Mouse (Mus musculus) ES-E14 (cell line): ENCODE measurements around the gene Plbd1. TPM values are rescaled to one million over a fixed set of nuclear protein-coding genes. Genes with fewer than 3 reads are reported as not detected.
A peak's percentile ranks its signal among the peaks of the same experiment; 100 is the strongest.

Experiments used
- DNase-seq: peaks from one replicate; pipeline ENCODE4 v3.0.0-alpha.2; 2013; ENCODE audit warnings: low read depth, low spot score
- H3K27ac ChIP-seq: 2 replicates; pipeline ENCODE4 v1.5.1; 2012; ENCODE audit warnings: low read depth, mild to moderate bottlenecking, low read length, moderate library complexity, mixed read lengths; ENCODE audit not compliant: poor library complexity, insufficient read depth, severe bottlenecking
- H3K36me3 ChIP-seq: 2 replicates; pipeline ENCODE4 v1.6.1; 2012; ENCODE audit warnings: mild to moderate bottlenecking, low read length, moderate library complexity, mixed read lengths; ENCODE audit not compliant: control insufficient read depth, poor library complexity, insufficient read depth, severe bottlenecking
- H3K4me1 ChIP-seq, 2 experiments: fragments of 150-350 bp in 1 of 2; sonication (generic) in 1 of 2; 2 replicates each; pipeline ENCODE4 v1.6.1; 2012; ENCODE audit warnings: low read length in 2 of 2, mild to moderate bottlenecking in 1 of 2, mixed read lengths in 1 of 2; ENCODE audit not compliant: control insufficient read depth in 2 of 2, insufficient read depth in 2 of 2, poor library complexity in 1 of 2
- H3K4me3 ChIP-seq, 2 experiments: fragments of 150-350 bp in 1 of 2; sonication (generic) in 1 of 2; 2 replicates each; pipeline ENCODE4 v1.5.1; 2012; ENCODE audit warnings: low read length in 2 of 2, low read depth in 1 of 2, mild to moderate bottlenecking in 1 of 2, mixed read lengths in 1 of 2; ENCODE audit not compliant: insufficient read depth in 1 of 2, poor library complexity in 1 of 2, severe bottlenecking in 1 of 2
- H3K9ac ChIP-seq: 2 replicates; pipeline ENCODE4 v1.6.1; 2012; ENCODE audit warnings: low read depth, mild to moderate bottlenecking, low read length, mixed read lengths; ENCODE audit not compliant: poor library complexity, insufficient read depth, severe bottlenecking
- H3K9me3 ChIP-seq: fragments of 150-350 bp; sonication (generic); 2 replicates; pipeline ENCODE4 v1.6.1; 2012; ENCODE audit warnings: low read depth, mild to moderate bottlenecking, low read length; ENCODE audit not compliant: control insufficient read depth, insufficient read depth
- CHD2 ChIP-seq: IDR thresholded peaks from 2 replicates; pipeline ENCODE4 v1.6.1; 2014; ENCODE audit warnings: mild to moderate bottlenecking, low read depth, low read length, inconsistent platforms
- HCFC1 ChIP-seq: IDR thresholded peaks from 2 replicates; pipeline ENCODE4 v1.6.1; 2012; ENCODE audit warnings: low read length, inconsistent platforms, borderline replicate concordance; ENCODE audit not compliant: insufficient read depth
- MAFK ChIP-seq: IDR thresholded peaks from 2 replicates; pipeline ENCODE4 v1.6.1; 2014; ENCODE audit warnings: mild to moderate bottlenecking, low read depth, low read length, inconsistent platforms; ENCODE audit not compliant: insufficient read depth
- ZC3H11A ChIP-seq: IDR thresholded peaks from 2 replicates; pipeline ENCODE4 v1.6.1; 2012; ENCODE audit warnings: low read depth, mild to moderate bottlenecking, inconsistent platforms, low read length, borderline replicate concordance
- ZNF384 ChIP-seq: IDR thresholded peaks from 2 replicates; pipeline ENCODE4 v1.6.1; 2012; ENCODE audit warnings: low read depth, low read length, inconsistent platforms
- in situ Hi-C, 2 experiments: fragments of 600-800 bp; cut with MboI; formaldehyde crosslinking; loops; one replicate each; pipeline ENCODE4 v1.15.1; 2025; ENCODE audit warnings: low sequenced_read_pairs in 2 of 2, inconsistent platforms in 1 of 2; ENCODE audit not compliant: unreplicated experiment in 2 of 2
- total RNA-seq: library from RNA; depleted of rRNA; stranded (reverse); fragments of 300-350 nt; gene quantifications from 2 replicates; pipeline ENCODE4 v1.2.3, GENCODE M21; 2012

Gene Plbd1
- total RNA-seq, 1 experiment, result 2.5 TPM

- DNase-seq, result no peak
- in situ Hi-C loops, result no loop called here
Measured at GRCm38 (mm10) chr6:136669274-136669673, 7.5 kb upstream of the Plbd1 start.

GRCm38 (mm10) chr6:136668266-136668986, 6.7 kb upstream of the Plbd1 start:
- in situ Hi-C loops, result no loop called here
- no peak overlapping the region for H3K4me3 ChIP-seq
- H3K9me3 ChIP-seq, result no peaks in the 10 kb centered on the region
- no peak overlapping the region for H3K27ac ChIP-seq
- H3K36me3 ChIP-seq, result no peaks in the 10 kb centered on the region
- H3K4me1 ChIP-seq, result peaks cover 0 to 9% of the 10 kb centered on the region in 2 experiments; a peak in 1 of 4 replicates
- no peak overlapping the region for H3K9ac ChIP-seq
- TF ChIP-seq HCFC1 (no peak), MAFK (no peak), CHD2 (no peak), ZC3H11A (no peak)
- no peak for DNase-seq

More at GRCm38 (mm10) chr6:136669274-136669673, 7.5 kb upstream of the Plbd1 start:
- no peaks in the 10 kb centered on the region for H3K36me3 ChIP-seq
- no peaks in the 10 kb centered on the region for H3K9me3 ChIP-seq
- no peak overlapping the region for H3K27ac ChIP-seq
- peaks cover 0 to 9% of the 10 kb centered on the region in 2 experiments; a peak in 1 of 4 replicates for H3K4me1 ChIP-seq
- TF ChIP-seq ZC3H11A, result no peak
- no peak for TF ChIP-seq MAFK
- TF ChIP-seq HCFC1, result no peak
- no peak for TF ChIP-seq CHD2
- no peak for TF ChIP-seq ZNF384
- no peak overlapping the region for H3K4me3 ChIP-seq
- H3K9ac ChIP-seq, result no peak overlapping the region

GRCm38 (mm10) chr6:136662063-136662462, 335 bp upstream of the Plbd1 start:
- peak overlapping the region; percentile 69 to 73 for H3K4me3 ChIP-seq
- no peaks in the 10 kb centered on the region for H3K36me3 ChIP-seq
- in situ Hi-C loops, result no loop called here
- no peaks in the 10 kb centered on the region for H3K9me3 ChIP-seq
- H3K27ac ChIP-seq, result no peak overlapping the region
- DNase-seq, result no peak
- no peak for TF ChIP-seq MAFK
- no peak for TF ChIP-seq ZC3H11A
- no peak for TF ChIP-seq ZNF384
- no peak for TF ChIP-seq HCFC1
- TF ChIP-seq CHD2, result no peak
- H3K4me1 ChIP-seq, result peaks cover 0 to 2% of the 10 kb centered on the region in 2 experiments; a peak in 1 of 4 replicates
- no peak overlapping the region; the same call in 1 of the 2 replicates for H3K9ac ChIP-seq

- Histone ChIP-seq H3K9me3 (no peaks in the 10 kb centered on the region), H3K4me1 (peaks cover 0 to 2% of the 10 kb centered on the region in 2 experiments; a peak in 1 of 4 replicates), H3K4me3 (peak overlapping the region; percentile 69 to 73), H3K36me3 (no peaks in the 10 kb centered on the region), H3K9ac (peak overlapping the region; percentile 70), H3K27ac (no peak overlapping the region)
- DNase-seq, result no peak
- TF ChIP-seq ZC3H11A (no peak), HCFC1 (no peak), MAFK (no peak), CHD2 (no peak), ZNF384 (no peak)
- in situ Hi-C loops, result no loop called here
Measured at GRCm38 (mm10) chr6:136660831-136661705, 660 bp downstream of the Plbd1 start.
